Mouse (Mus musculus): ENCODE results near the gene Ifitm5.

DNA sequence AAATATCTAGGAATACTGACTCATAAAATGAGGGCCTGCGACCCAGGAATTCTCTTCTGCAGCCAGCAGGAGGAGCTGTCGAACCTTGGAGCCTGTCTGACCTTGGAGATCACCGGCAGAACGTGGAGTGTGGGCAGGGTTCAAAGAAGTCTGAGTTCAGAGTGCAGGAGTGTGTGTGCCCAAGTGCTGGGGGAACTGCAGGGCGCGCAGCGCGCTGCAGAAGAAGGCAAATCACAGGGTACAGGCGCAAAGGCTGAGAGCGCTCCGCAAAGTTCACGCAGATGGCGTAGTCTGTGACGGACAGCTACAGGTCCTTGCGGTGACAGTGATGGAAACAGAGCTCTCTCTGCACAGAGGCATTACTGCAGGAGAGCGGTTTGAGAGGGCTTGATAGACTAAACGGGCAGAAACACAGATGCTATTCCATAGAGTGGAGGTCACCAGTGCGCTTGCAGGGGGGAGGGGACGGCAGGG is 41.4 kb downstream of the Ifitm5 start:
- TF ChIP-seq GATA1 (IDR thresholded peaks at IDR 0.05; ENCODE audit: borderline replicate concordance, low read length) (no peak), FLI1 (IDR thresholded peaks at IDR 0.05; ENCODE audit: low read length) (no peak)

Measured in megakaryocyte, embryonic 14.5 days (primary cell).